Mouse (Mus musculus): ENCODE measurements around the gene Pde4b. TPM values are rescaled to one million over a fixed set of nuclear protein-coding genes. Genes with fewer than 3 reads are reported as not detected.

Pde4b gene
- polyA plus RNA-seq, 1 experiment from 2014 or later: 25.7 TPM

DNA sequence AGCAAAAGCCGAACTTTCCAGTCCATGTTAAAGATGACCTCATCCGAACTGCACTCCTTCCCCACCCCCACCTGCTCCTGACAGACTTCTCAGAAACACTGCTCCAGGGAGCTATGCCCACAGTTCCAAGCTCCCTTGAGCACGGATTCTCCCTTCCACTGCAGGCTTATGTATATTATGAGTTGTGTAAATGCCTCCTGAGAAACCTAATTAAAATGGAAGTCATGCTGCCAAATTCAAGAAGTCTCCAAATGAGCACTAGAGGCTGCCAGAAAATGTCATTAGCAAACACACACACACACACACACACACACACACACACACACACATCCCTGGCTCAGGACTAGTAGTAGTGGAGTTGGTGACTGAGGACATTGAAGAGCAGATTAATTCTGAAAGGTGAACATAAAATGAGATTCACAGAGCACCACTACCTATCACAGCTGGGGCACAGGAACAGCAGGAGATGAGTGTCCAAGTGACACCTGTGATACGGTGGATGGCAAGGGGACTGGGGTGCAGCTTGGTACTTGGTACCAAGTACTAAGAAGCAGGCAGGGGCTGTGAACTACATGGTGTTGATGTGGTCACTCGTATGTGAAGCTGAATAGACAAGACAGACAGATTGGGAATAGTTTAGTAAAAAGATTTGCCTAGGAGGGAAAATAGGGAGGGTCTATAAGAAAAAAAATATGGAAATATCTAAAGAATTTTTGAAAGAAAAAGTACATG lies 533.0 kb downstream of the Pde4b start:
- TF ChIP-seq CTCF (IDR thresholded peaks at IDR 0.05; ENCODE audit: low read depth): no peak
- H3K27me3 ChIP-seq (ENCODE audit: insufficient read depth, low read length): no peaks in the 10 kb centered on the region
- no peak overlapping the region for H3K4me3 ChIP-seq (ENCODE audit: low read depth, low read length)
- H3K9ac ChIP-seq: no peak overlapping the region
- H3K4me1 ChIP-seq (ENCODE audit: insufficient read depth): no peaks in the 10 kb centered on the region
- DNase-seq (no peak), ATAC-seq (ENCODE audit: insufficient read depth) (no peak)
- no peak overlapping the region for H3K4me2 ChIP-seq
- no peaks in the 10 kb centered on the region for H3K36me3 ChIP-seq (ENCODE audit: insufficient read depth)
- 45% methylated on average over 5 of the region's 5 CpGs for WGBS
- no peaks in the 10 kb centered on the region for H3K9me3 ChIP-seq (ENCODE audit: low read depth, low read length)
- no peak overlapping the region for H3K27ac ChIP-seq (ENCODE audit: low read depth)

GRCm38 (mm10) chr4:102621120-102621519 lies 533.8 kb downstream of the Pde4b start:
- ATAC-seq (ENCODE audit: insufficient read depth): no peak
- H3K9me3 ChIP-seq (ENCODE audit: low read depth, low read length): no peaks in the 10 kb centered on the region
- WGBS: 86% methylated on average over 2 of the region's 2 CpGs

GRCm38 (mm10) chr4:102622977-102623376 lies 535.6 kb downstream of the Pde4b start:
- WGBS: 73% methylated on average over 5 of the region's 5 CpGs
- H3K9me3 ChIP-seq (ENCODE audit: low read depth, low read length): no peaks in the 10 kb centered on the region
- ATAC-seq (ENCODE audit: insufficient read depth): no peak
- H3K4me1 ChIP-seq (ENCODE audit: insufficient read depth): no peaks in the 10 kb centered on the region
- no peak overlapping the region for H3K4me2 ChIP-seq
- no peaks in the 10 kb centered on the region for H3K27me3 ChIP-seq (ENCODE audit: insufficient read depth, low read length)
- H3K9ac ChIP-seq: no peak overlapping the region
- DNase-seq: no peak
- H3K4me3 ChIP-seq (ENCODE audit: low read depth, low read length): no peak overlapping the region
- no peak for TF ChIP-seq CTCF (IDR thresholded peaks at IDR 0.05; ENCODE audit: low read depth)
- no peak overlapping the region for H3K27ac ChIP-seq (ENCODE audit: low read depth)
- no peaks in the 10 kb centered on the region for H3K36me3 ChIP-seq (ENCODE audit: insufficient read depth)

More at GRCm38 (mm10) chr4:102621120-102621519, 533.8 kb downstream of the Pde4b start:
- TF ChIP-seq CTCF (IDR thresholded peaks at IDR 0.05; ENCODE audit: low read depth): no peak
- H3K9ac ChIP-seq: no peak overlapping the region
- no peak overlapping the region for H3K27ac ChIP-seq (ENCODE audit: low read depth)
- no peak for DNase-seq
- H3K4me2 ChIP-seq: no peak overlapping the region
- no peaks in the 10 kb centered on the region for H3K36me3 ChIP-seq (ENCODE audit: insufficient read depth)
- H3K4me1 ChIP-seq (ENCODE audit: insufficient read depth): no peaks in the 10 kb centered on the region
- no peaks in the 10 kb centered on the region for H3K27me3 ChIP-seq (ENCODE audit: insufficient read depth, low read length)
- no peak overlapping the region for H3K4me3 ChIP-seq (ENCODE audit: low read depth, low read length)

- 68% methylated on average over 4 of the region's 4 CpGs for WGBS
- H3K4me3 ChIP-seq (ENCODE audit: low read depth, low read length): no peak overlapping the region
- no peak for TF ChIP-seq CTCF (IDR thresholded peaks at IDR 0.05; ENCODE audit: low read depth)
Observed at GRCm38 (mm10) chr4:102623789-102624611, 536.7 kb downstream of the Pde4b start.

GRCm38 (mm10) chr4:102624937-102625336 lies 537.6 kb downstream of the Pde4b start:
- Histone ChIP-seq H3K4me1 (ENCODE audit: insufficient read depth) (no peaks in the 10 kb centered on the region), H3K9me3 (ENCODE audit: low read depth, low read length) (no peaks in the 10 kb centered on the region), H3K4me2 (no peak overlapping the region), H3K36me3 (ENCODE audit: insufficient read depth) (no peaks in the 10 kb centered on the region), H3K27me3 (ENCODE audit: insufficient read depth, low read length) (no peaks in the 10 kb centered on the region), H3K9ac (no peak overlapping the region), H3K4me3 (ENCODE audit: low read depth, low read length) (no peak overlapping the region), H3K27ac (ENCODE audit: low read depth) (no peak overlapping the region)
- ATAC-seq (ENCODE audit: insufficient read depth) (no peak), DNase-seq (no peak)
- 68% methylated on average over 8 of the region's 8 CpGs for WGBS
- TF ChIP-seq CTCF (IDR thresholded peaks at IDR 0.05; ENCODE audit: low read depth): no peak

More at GRCm38 (mm10) chr4:102623789-102624611, 536.7 kb downstream of the Pde4b start:
- ATAC-seq (ENCODE audit: insufficient read depth) (no peak), DNase-seq (peak; percentile 17)
- no peaks in the 10 kb centered on the region for H3K36me3 ChIP-seq (ENCODE audit: insufficient read depth)
- no peak overlapping the region for H3K9ac ChIP-seq
- no peak overlapping the region for H3K4me2 ChIP-seq
- H3K27ac ChIP-seq (ENCODE audit: low read depth): no peak overlapping the region
- H3K9me3 ChIP-seq (ENCODE audit: low read depth, low read length): no peaks in the 10 kb centered on the region
- H3K4me1 ChIP-seq (ENCODE audit: insufficient read depth): no peaks in the 10 kb centered on the region
- no peaks in the 10 kb centered on the region for H3K27me3 ChIP-seq (ENCODE audit: insufficient read depth, low read length)

DNA sequence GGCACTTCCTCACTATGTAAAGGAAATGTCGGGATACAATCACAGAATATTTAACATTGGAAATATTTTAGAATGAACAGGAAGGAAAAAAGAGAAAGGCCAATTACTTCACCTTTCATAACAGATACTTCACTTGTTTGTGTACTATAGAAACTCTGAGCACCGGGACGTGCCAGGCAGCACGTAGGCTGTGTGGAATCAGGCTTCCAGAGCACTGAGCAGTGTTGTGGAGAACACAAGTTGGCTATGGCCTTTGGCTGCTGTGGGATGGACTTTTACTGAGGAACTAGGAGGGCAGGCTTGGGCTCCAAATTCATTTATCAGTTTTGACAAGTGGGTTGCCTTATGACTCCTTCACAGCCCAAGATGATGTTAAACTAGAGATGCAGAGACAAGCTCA lies 540.5 kb downstream of the Pde4b start:
- peak; percentile 59 for DNase-seq
- Histone ChIP-seq H3K4me1 (ENCODE audit: insufficient read depth) (no peaks in the 10 kb centered on the region), H3K4me3 (ENCODE audit: low read depth, low read length) (no peak overlapping the region), H3K4me2 (no peak overlapping the region), H3K27me3 (ENCODE audit: insufficient read depth, low read length) (no peaks in the 10 kb centered on the region), H3K9me3 (ENCODE audit: low read depth, low read length) (no peaks in the 10 kb centered on the region), H3K9ac (no peak overlapping the region), H3K36me3 (ENCODE audit: insufficient read depth) (no peaks in the 10 kb centered on the region), H3K27ac (ENCODE audit: low read depth) (no peak overlapping the region)
- WGBS: 67% methylated on average over 4 of the region's 4 CpGs
- peak; percentile 35; the same call in 1 of the 2 replicates for ATAC-seq (ENCODE audit: insufficient read depth)
- no peak for TF ChIP-seq CTCF (IDR thresholded peaks at IDR 0.05; ENCODE audit: low read depth)

- no peak for ATAC-seq (ENCODE audit: insufficient read depth)
- Histone ChIP-seq H3K4me1 (ENCODE audit: insufficient read depth) (no peaks in the 10 kb centered on the region), H3K27ac (ENCODE audit: low read depth) (no peak overlapping the region), H3K4me3 (ENCODE audit: low read depth, low read length) (no peak overlapping the region), H3K27me3 (ENCODE audit: insufficient read depth, low read length) (no peaks in the 10 kb centered on the region), H3K9me3 (ENCODE audit: low read depth, low read length) (no peaks in the 10 kb centered on the region), H3K9ac (no peak overlapping the region), H3K4me2 (no peak overlapping the region), H3K36me3 (ENCODE audit: insufficient read depth) (no peaks in the 10 kb centered on the region)
- TF ChIP-seq CTCF (IDR thresholded peaks at IDR 0.05; ENCODE audit: low read depth): no peak
- no peak for DNase-seq
- WGBS: 45% methylated on average over 4 of the region's 4 CpGs
Observed at GRCm38 (mm10) chr4:102629621-102630020, 542.3 kb downstream of the Pde4b start.

All from lung, embryonic 14.5 days (tissue).